Mouse (Mus musculus) forebrain, embryonic 13.5 days (tissue): ENCODE measurements at regions not wholly inside any gene's neighbourhood (a gene's known extent, or its start where the extent isn't known, plus 50 kb on each side); places are given as distances from the start of the nearest gene placed in this dataset.
"Not testable (repeated sequence)": the region's sequence is repeated elsewhere in the genome, so short reads cannot be mapped to it uniquely, and the experiment has no call there.

Experiments used
- ATAC-seq: fragments of 200-750 bp; cut with Nextera tagmentation; 2 replicates; pipeline ENCODE4 v1.8.0; 2017
- H3K27ac ChIP-seq: fragments of 300-500 bp; sonication (generic); 2 replicates; pipeline ENCODE4 v1.5.1; 2015; ENCODE audit warnings: inconsistent platforms, mild to moderate bottlenecking, moderate library complexity
- H3K27me3 ChIP-seq: fragments of 300-500 bp; sonication (generic); 2 replicates; pipeline ENCODE4 v1.6.1; 2015; ENCODE audit warnings: mild to moderate bottlenecking, inconsistent platforms
- H3K36me3 ChIP-seq: fragments of 300-500 bp; sonication (generic); 2 replicates; pipeline ENCODE4 v1.6.1; 2015; ENCODE audit warnings: mild to moderate bottlenecking, inconsistent platforms; ENCODE audit not compliant: poor library complexity, severe bottlenecking
- H3K4me1 ChIP-seq: fragments of 300-500 bp; sonication (generic); 2 replicates; pipeline ENCODE4 v1.6.1; 2015; ENCODE audit warnings: inconsistent platforms
- H3K4me2 ChIP-seq: fragments of 300-500 bp; sonication (generic); 2 replicates; pipeline ENCODE4 v1.6.1; 2015; ENCODE audit warnings: inconsistent platforms, mild to moderate bottlenecking, moderate library complexity
- H3K4me3 ChIP-seq: fragments of 300-500 bp; sonication (generic); 2 replicates; pipeline ENCODE4 v1.5.1; 2015; ENCODE audit warnings: mild to moderate bottlenecking, inconsistent platforms
- H3K9ac ChIP-seq: fragments of 300-500 bp; sonication (generic); 2 replicates; pipeline ENCODE4 v1.6.1; 2015; ENCODE audit warnings: mild to moderate bottlenecking, inconsistent platforms
- H3K9me3 ChIP-seq: fragments of 300-500 bp; sonication (generic); replicated peaks from 2 replicates; pipeline ENCODE4 v1.6.1; 2016; ENCODE audit warnings: inconsistent platforms
- WGBS: fragments of 180-500 bp; shearing (Covaris S2); methylation state at CpG from one replicate; pipeline ENCODE4 v1.1.7; 2015; 5-methylcytosine and 5-hydroxymethylcytosine counted together

- Histone ChIP-seq H3K36me3 (no peaks in the 10 kb centered on the region), H3K9me3 (no peaks in the 10 kb centered on the region), H3K27me3 (no peaks in the 10 kb centered on the region), H3K4me2 (no peak overlapping the region), H3K9ac (no peak overlapping the region), H3K27ac (no peak overlapping the region), H3K4me1 (peaks cover 20% of the 10 kb centered on the region), H3K4me3 (no peak overlapping the region)
- 10% methylated on average over 3 of the region's 3 CpGs for WGBS
- ATAC-seq = peak; percentile 70
Observed at GRCm38 (mm10) chr11:45396009-45396408, 455.8 kb upstream of the Clint1 start.

- Histone ChIP-seq H3K4me1 (peaks cover 20% of the 10 kb centered on the region), H3K27ac (no peak overlapping the region), H3K9ac (no peak overlapping the region), H3K9me3 (no peaks in the 10 kb centered on the region), H3K4me2 (no peak overlapping the region), H3K4me3 (no peak overlapping the region), H3K36me3 (no peaks in the 10 kb centered on the region), H3K27me3 (no peaks in the 10 kb centered on the region)
- peak; percentile 58 for ATAC-seq
- 70% methylated on average over 6 of the region's 6 CpGs for WGBS
Observed at GRCm38 (mm10) chr11:45398188-45398587, 453.7 kb upstream of the Clint1 start.

- Histone ChIP-seq H3K36me3 (no peaks in the 10 kb centered on the region), H3K9me3 (no peaks in the 10 kb centered on the region), H3K4me1 (no peaks in the 10 kb centered on the region), H3K27ac (no peak overlapping the region), H3K4me3 (no peak overlapping the region), H3K9ac (no peak overlapping the region), H3K27me3 (no peaks in the 10 kb centered on the region), H3K4me2 (no peak overlapping the region)
- WGBS = 84% methylated on average over 10 of the region's 10 CpGs
- no peak for ATAC-seq
Observed at GRCm38 (mm10) chr11:45404377-45405029, 447.3 kb upstream of the Clint1 start.

GRCm38 (mm10) chr11:45424066-45424465 lies 427.8 kb upstream of the Clint1 start:
- not testable (repeated sequence) for H3K27ac ChIP-seq, H3K4me3 ChIP-seq, H3K4me2 ChIP-seq, H3K9me3 ChIP-seq, H3K36me3 ChIP-seq, H3K27me3 ChIP-seq, H3K4me1 ChIP-seq, ATAC-seq, H3K9ac ChIP-seq

DNA sequence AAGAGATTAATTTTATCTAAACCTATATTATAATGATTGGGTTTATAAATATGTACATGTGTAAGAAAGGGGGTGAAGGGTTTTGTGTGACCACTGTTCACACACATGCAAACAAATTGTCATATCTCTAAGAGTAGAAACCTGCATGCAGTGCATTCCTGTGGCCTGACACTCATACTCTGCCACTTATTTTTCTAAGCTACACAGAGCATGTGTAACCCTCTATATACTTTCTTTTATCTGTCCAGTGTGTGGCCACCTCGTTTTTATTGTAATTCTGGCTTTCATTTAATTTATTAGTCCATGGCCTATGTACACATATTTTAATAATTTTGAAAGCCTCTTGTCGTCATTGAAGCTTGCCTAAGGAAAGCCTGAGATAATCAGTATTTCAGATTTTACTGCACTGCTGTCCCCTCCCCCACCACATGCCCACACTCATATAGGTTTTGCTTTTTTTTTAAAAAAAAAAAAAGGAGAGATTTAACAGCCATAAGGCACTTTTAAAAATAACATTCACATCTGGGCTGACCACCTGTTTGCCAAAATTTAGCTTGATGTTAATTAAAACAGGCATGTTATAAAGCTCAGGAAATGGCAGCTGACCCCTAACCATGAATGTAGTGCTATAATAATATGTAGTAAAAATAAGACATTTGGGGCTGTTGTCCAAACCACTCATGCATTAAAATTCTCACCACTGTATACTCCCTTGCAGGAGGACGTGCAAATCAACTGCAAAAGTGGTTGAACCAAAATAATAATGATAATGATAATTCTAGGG lies 410.7 kb upstream of the Clint1 start:
- no peaks in the 10 kb centered on the region for H3K36me3 ChIP-seq
- no peaks in the 10 kb centered on the region for H3K27me3 ChIP-seq
- no peak overlapping the region for H3K27ac ChIP-seq
- H3K4me3 ChIP-seq = no peak overlapping the region
- H3K9ac ChIP-seq = no peak overlapping the region
- 67% methylated on average over 3 of the region's 3 CpGs for WGBS
- no peaks in the 10 kb centered on the region for H3K4me1 ChIP-seq
- H3K9me3 ChIP-seq = no peaks in the 10 kb centered on the region
- no peak overlapping the region for H3K4me2 ChIP-seq
- ATAC-seq = no peak

DNA sequence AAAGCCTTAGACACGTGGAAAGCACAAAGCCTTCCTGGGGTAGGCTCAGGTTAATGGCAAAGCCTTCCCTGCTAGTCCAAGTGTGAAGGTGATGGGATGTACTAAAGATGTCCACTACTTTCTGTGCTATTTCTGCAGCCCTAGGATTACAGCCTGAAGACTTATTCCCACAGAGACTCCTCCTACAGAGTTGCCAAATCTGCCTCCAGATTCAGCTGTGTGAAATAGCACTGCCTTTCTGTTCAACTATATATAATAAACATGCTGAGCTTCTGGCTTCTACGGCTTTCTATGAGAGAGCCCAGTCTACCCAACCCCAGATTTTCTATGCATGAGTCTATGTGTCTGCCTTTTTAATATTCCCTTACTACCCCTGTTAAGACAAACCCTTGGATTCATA lies 405.3 kb upstream of the Clint1 start:
- Histone ChIP-seq H3K36me3 (no peaks in the 10 kb centered on the region), H3K27me3 (no peaks in the 10 kb centered on the region), H3K4me1 (no peaks in the 10 kb centered on the region), H3K4me2 (no peak overlapping the region), H3K4me3 (no peak overlapping the region), H3K9ac (no peak overlapping the region), H3K9me3 (no peaks in the 10 kb centered on the region), H3K27ac (no peak overlapping the region)
- 87% methylated on average over 2 of the region's 2 CpGs for WGBS
- ATAC-seq = no peak

DNA sequence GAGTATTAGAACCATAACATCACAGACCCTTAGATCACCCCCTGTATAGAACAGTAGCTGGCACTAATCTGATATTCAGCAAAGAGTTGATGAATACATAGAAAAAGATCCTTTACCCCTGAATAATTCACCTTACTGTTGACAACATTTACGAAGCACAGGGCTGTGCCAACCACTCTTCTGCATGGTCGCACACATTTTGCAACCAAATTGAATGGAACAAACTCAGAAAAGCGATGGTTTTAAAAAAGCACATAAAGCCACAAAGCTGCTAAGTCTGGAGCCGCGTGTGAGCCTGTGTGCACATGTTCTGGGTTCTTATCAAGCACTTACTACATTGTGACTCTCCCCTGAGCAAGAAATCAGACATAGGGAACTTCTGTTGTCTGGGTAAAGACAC lies 397.6 kb upstream of the Clint1 start:
- ATAC-seq = peak; percentile 86
- 30% methylated on average over 5 of the region's 5 CpGs for WGBS
- H3K27ac ChIP-seq = peak overlapping the region; percentile 77

GRCm38 (mm10) chr11:45454933-45455332 lies 396.9 kb upstream of the Clint1 start:
- peak; percentile 73 for ATAC-seq

More for the DNA sequence above, 397.6 kb upstream of the Clint1 start:
- no peak overlapping the region for H3K9ac ChIP-seq
- H3K4me3 ChIP-seq = no peak overlapping the region
- no peaks in the 10 kb centered on the region for H3K36me3 ChIP-seq
- H3K4me2 ChIP-seq = no peak overlapping the region
- H3K27me3 ChIP-seq = no peaks in the 10 kb centered on the region
- H3K9me3 ChIP-seq = no peaks in the 10 kb centered on the region
- H3K4me1 ChIP-seq = peaks cover 16% of the 10 kb centered on the region

GRCm38 (mm10) chr11:45456724-45457123 lies 395.1 kb upstream of the Clint1 start:
- H3K9ac ChIP-seq = no peak overlapping the region
- no peak overlapping the region for H3K4me3 ChIP-seq
- WGBS = 79% methylated on average over 3 of the region's 3 CpGs
- H3K4me1 ChIP-seq = peaks cover 16% of the 10 kb centered on the region
- ATAC-seq = no peak
- no peaks in the 10 kb centered on the region for H3K27me3 ChIP-seq
- no peak overlapping the region for H3K27ac ChIP-seq
- no peaks in the 10 kb centered on the region for H3K36me3 ChIP-seq
- H3K4me2 ChIP-seq = no peak overlapping the region
- H3K9me3 ChIP-seq = no peaks in the 10 kb centered on the region

More at GRCm38 (mm10) chr11:45454933-45455332, 396.9 kb upstream of the Clint1 start:
- H3K4me1 ChIP-seq = peaks cover 16% of the 10 kb centered on the region
- no peaks in the 10 kb centered on the region for H3K36me3 ChIP-seq
- 53% methylated on average over 3 of the region's 3 CpGs for WGBS
- peak overlapping the region; percentile 77 for H3K27ac ChIP-seq
- H3K4me2 ChIP-seq = no peak overlapping the region
- no peak overlapping the region for H3K9ac ChIP-seq
- H3K4me3 ChIP-seq = no peak overlapping the region
- no peaks in the 10 kb centered on the region for H3K27me3 ChIP-seq
- H3K9me3 ChIP-seq = no peaks in the 10 kb centered on the region

- no peaks in the 10 kb centered on the region for H3K27me3 ChIP-seq
- H3K4me2 ChIP-seq = no peak overlapping the region
- no peak overlapping the region for H3K27ac ChIP-seq
- no peaks in the 10 kb centered on the region for H3K9me3 ChIP-seq
- H3K4me1 ChIP-seq = peaks cover 16% of the 10 kb centered on the region
- no peaks in the 10 kb centered on the region for H3K36me3 ChIP-seq
- H3K9ac ChIP-seq = no peak overlapping the region
- no peak overlapping the region for H3K4me3 ChIP-seq
- 81% methylated on average over 4 of the region's 4 CpGs for WGBS
- ATAC-seq = no peak
Observed at GRCm38 (mm10) chr11:45457597-45457996, 394.3 kb upstream of the Clint1 start.

- 88% methylated on average over 11 of the region's 11 CpGs for WGBS
- Histone ChIP-seq H3K4me2 (no peak overlapping the region), H3K9ac (no peak overlapping the region), H3K4me3 (no peak overlapping the region), H3K4me1 (peaks cover 4% of the 10 kb centered on the region), H3K36me3 (no peaks in the 10 kb centered on the region), H3K9me3 (no peaks in the 10 kb centered on the region), H3K27ac (no peak overlapping the region), H3K27me3 (no peaks in the 10 kb centered on the region)
- ATAC-seq = no peak
Observed at GRCm38 (mm10) chr11:45460000-45460792, 391.7 kb upstream of the Clint1 start.

DNA sequence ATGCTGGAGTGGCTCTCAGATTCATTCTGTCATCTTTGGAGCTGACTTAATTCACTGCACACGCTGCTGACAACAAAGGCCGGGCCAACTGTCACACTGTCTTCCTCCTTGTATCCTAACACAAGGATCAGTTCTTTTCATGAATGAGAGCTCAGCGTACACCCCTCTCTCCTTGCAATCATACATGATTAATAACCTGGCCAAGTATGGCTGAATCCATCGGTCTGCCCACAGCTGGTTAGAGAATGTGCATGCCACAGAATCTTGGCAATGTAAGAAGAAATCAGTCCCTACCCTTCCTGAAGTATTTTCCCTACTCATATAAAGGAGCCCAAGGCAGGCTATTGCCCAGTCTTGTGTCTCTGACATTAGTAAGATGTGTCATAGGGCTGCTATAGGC lies 387.4 kb upstream of the Clint1 start:
- Histone ChIP-seq H3K9me3 (no peaks in the 10 kb centered on the region), H3K9ac (no peak overlapping the region), H3K4me1 (no peaks in the 10 kb centered on the region), H3K4me3 (no peak overlapping the region), H3K27ac (no peak overlapping the region), H3K36me3 (no peaks in the 10 kb centered on the region), H3K4me2 (no peak overlapping the region), H3K27me3 (no peaks in the 10 kb centered on the region)
- no peak for ATAC-seq
- 79% methylated on average over 4 of the region's 4 CpGs for WGBS
